Mouse (Mus musculus): ENCODE data around the gene Spata5. TPM values are rescaled to one million over a fixed set of nuclear protein-coding genes. Genes with fewer than 3 reads are reported as not detected.

Spata5 gene
- total RNA-seq, 2 experiments from 2014 or later, result 2.5 to 22.2 TPM

DNA sequence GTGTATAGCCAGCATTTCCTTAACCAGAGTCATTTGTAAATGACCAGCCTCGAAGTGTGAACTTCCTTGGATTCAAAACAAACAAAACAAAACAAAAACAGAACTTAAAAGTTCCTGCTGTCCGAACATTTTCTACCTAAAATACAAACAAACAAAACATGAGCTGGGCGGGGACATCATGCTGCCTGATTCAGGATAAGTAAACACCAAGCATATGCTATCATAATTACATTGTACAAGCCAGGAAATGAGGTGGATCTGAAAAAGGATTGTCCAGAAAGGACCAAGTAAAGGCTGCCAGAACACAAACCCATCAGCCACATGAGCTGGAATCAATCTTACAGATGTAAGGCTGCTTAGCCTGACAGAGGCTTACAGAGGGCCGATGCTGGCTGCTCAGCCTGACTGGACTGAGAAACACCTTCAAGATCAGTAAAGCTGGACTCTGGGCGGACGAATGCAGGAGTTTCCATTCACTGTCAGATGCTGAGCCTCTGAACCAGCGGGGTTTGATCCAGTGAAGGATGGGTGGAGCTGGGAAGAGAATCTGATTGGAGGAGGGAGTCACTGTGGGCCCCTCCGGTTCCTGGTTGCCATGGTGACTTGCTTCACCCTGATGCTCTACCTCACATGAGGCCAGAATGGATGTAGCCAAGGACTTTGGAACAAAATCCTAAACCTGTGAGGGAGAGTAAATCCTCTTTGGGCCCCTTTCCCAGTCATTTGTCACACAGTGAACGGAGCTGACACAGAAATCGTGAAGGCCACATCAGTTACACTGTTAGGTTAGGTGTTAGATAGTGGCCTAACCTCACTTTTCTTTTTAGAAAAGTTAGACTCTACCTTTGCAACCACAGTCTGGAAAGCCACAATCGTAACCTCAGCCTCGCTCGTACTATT is 185.5 kb downstream of the Spata5 start:
- ATAC-seq (replicated peaks; ENCODE audit: low FRiP score, poor library complexity, severe bottlenecking), result no peak

DNA sequence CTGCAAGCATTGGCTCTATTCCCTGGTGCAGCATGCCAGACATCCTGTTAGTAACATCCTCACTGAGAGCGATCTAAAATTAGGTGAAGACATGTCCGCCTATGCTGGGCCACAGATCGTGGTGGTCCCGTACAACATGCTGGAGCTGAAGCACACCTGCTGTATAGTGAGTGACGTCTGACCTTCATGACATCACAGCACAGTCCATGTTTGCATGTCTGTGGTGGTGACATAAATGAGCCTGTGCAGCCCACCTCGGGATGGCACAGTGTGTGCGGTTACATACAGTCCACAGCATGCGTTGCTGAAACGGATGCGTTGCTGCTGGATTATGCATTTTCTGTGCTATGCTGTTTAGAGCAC is 186.2 kb downstream of the Spata5 start:
- no peak for ATAC-seq (replicated peaks; ENCODE audit: low FRiP score, poor library complexity, severe bottlenecking)

DNA sequence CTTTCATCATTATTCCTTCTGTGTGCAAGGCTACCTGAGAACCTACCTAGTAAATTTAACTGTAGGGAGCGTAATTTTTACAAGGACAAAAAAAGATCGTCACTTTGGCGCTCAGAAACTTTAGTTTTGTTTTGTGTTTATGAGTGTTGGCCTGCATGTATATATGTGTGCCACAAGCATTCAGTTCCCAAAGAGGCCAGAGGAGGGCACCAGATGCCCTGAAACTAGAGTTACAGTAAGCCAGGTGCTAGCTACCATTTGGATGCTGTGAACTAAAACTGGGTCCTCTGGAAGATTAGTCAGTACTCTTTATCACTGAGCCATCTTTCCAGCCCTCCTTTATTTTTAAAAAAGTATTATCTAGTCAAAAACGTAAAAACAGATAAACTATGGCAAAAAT is 189.2 kb downstream of the Spata5 start:
- no peak for ATAC-seq (replicated peaks; ENCODE audit: low FRiP score, poor library complexity, severe bottlenecking)

DNA sequence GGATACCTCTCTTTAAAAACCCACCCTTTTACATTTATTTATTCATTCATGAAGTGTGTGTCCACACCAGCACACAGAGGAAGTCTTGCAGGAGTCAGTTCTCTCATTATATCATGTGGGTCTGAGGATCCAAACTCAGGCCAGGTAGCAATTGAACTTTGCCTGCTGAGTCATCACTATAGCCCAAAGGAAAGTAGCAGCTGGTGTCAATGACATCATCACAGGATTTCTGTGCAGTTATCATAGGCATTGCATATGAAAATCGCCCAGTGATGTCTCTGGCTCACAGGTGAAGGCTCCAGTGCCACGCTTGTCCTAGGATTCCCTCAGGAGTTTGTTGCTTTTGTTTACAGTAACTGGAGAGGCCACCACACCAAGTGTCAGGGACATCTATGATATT is 191.0 kb downstream of the Spata5 start:
- ATAC-seq (replicated peaks; ENCODE audit: low FRiP score, poor library complexity, severe bottlenecking), result no peak

DNA sequence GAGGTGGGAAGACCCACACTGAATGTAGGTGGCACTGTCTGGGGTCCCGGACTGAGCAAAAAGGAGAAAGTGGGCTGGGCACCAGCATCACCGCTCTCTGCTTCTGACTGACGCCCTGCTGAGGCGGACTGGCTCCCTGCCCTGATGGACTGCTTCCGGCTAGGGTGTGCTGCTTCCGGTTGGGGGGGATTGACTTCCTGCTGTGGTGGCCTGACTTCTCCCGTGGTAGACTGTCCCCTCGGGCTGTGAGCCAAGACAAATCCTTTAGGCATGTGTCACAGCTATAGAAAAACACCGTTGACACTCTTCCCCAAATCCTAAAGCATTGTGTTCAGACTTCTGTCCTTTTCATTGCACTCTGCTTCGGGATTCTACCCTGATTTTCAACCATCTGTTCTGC is 194.0 kb downstream of the Spata5 start:
- ATAC-seq (replicated peaks; ENCODE audit: low FRiP score, poor library complexity, severe bottlenecking), result no peak

DNA sequence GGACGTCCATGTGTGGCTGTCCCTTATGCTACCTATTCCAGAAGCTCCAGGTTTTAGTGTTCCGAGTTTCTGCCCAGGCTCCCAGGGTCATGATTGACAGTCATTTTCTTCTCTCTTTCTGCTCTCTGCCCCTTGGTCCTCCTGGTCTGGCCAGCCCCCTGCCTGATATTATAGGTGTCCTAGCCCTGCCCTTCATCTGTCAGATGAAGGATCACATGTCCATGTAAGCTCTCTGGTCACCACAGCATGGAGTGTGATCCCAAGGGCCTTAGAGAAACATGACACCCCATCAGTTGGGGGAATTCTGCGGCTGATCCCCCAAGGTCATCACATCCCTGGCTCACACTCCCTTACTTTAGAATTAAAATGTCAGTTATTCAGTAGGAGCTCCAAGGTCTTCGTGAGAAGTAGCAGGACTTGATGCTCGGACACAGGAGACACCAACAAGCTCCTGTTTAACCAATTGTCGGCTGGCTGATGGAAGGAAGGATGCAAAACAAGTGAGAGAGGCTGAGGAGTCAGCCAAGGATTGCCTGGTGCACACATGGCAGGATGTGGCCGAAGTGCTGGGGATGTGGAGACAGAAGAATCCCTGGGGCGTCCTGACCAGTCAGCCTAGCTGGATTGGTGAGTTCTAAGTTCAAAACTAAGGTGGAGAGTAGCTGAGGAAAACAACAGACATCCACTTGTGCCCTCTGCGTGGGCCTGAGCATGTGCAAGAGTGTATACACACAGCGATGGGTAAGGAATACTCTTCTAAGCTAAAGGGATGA is 195.4 kb downstream of the Spata5 start:
- no peak for ATAC-seq (replicated peaks; ENCODE audit: low FRiP score, poor library complexity, severe bottlenecking)

DNA sequence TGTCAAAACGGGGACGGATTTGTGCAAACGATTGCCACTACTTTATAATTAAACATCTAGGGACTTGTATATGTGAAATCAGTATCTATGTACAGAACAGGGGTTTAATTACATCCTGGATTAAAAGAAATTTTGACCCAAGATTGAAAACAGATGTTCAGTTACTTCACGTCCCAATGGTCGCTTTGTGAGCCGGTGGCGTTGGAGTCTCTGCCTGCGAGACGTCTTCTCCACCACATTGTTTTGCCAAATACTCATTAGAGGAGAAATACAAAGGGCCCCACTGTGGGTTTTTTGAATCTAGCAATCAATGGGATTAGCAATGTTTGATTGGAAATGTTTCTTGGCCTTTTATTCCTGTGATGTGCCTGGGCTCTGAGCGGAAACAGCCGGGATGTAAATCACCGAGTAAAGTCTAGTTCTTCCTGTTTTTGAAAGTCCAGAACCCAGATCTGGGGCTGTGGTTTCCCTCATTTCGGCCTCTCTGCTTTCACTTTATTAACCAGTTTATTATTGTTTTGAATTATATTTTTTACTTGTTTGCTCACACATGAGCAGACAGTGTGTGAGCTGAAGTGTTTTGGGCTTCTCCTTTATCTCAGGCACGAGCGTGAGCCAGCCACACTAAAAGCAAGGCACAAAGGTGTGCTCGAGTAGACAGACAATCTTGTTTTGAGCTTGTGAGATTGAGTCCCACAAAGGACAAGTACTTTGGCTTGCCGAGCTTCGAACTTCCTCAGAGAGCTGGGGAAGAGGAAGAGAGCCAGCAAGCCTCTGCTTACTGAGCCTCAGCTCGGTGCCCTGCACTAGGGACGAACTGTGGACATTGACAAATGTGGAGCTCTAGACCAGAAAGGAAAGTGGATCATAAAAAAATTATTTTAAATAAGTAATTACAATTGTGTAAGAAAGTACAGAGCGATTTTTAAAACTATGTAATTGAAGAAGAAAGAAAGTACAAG is 197.2 kb downstream of the Spata5 start:
- no peak for ATAC-seq (replicated peaks; ENCODE audit: low FRiP score, poor library complexity, severe bottlenecking)

Other genes starting within 250 kb of the Spata5 start
- gene Il21, start 187.3 kb upstream of the Spata5 start, total RNA-seq (2015; ENCODE audit: low replicate concordance), result not detected in 2 replicates
- gene Il21, start 187.3 kb upstream of the Spata5 start, total RNA-seq (2017; ENCODE audit: low replicate concordance), result not detected in 2 replicates
- 0.77 TPM in 1 of 2 replicates, not detected in the other for gene Bbs12, start 107.3 kb upstream of the Spata5 start, total RNA-seq (2015; ENCODE audit: low replicate concordance)
- gene Bbs12, start 107.3 kb upstream of the Spata5 start, total RNA-seq (2017; ENCODE audit: low replicate concordance), result 0.56 and 0.68 TPM in 2 replicates
- 1.3 TPM in 1 of 2 replicates, not detected in the other for gene Cetn4, start 107.2 kb upstream of the Spata5 start, total RNA-seq (2015; ENCODE audit: low replicate concordance)
- gene Cetn4, start 107.2 kb upstream of the Spata5 start, total RNA-seq (2017; ENCODE audit: low replicate concordance), result 0.98 and 3.8 TPM in 2 replicates
- not detected in 2 replicates for gene Fgf2, start 71.5 kb upstream of the Spata5 start, total RNA-seq (2015; ENCODE audit: low replicate concordance)
- gene Fgf2, start 71.5 kb upstream of the Spata5 start, total RNA-seq (2017; ENCODE audit: low replicate concordance), result not detected in 2 replicates
- 1.3 TPM in 1 of 2 replicates, not detected in the other for gene Nudt6, start 315 bp downstream of the Spata5 start, total RNA-seq (2015; ENCODE audit: low replicate concordance)
- gene Nudt6, start 315 bp downstream of the Spata5 start, total RNA-seq (2017; ENCODE audit: low replicate concordance), result 1.5 and 7.5 TPM in 2 replicates
- gene Spry1, start 220.1 kb downstream of the Spata5 start, total RNA-seq (2015; ENCODE audit: low replicate concordance), result 2.3 TPM in 1 of 2 replicates, not detected in the other
- gene Spry1, start 220.1 kb downstream of the Spata5 start, total RNA-seq (2017; ENCODE audit: low replicate concordance), result 0.26 TPM in 1 of 2 replicates, not detected in the other

Measured in erythroblast, adult 5-6 weeks (primary cell).